Mouse (Mus musculus): ENCODE data around the gene Tefm.
"Not testable (repeated sequence)": the region's sequence is repeated elsewhere in the genome, so short reads cannot be mapped to it uniquely, and the experiment has no call there.

Gene Tefm

GRCm38 (mm10) chr11:80141825-80142521 lies at the start of gene Tefm:
Gene Tefm, minus strand, starts transcription at chr11:80142175.
- DNase-seq (ENCODE audit: low spot score in 2 of 2): peak; percentile 69 to 81

GRCm38 (mm10) chr11:80190280-80190679 lies 48.3 kb upstream of the Tefm start:
- DNase-seq (ENCODE audit: low spot score in 2 of 2): no peak

GRCm38 (mm10) chr11:80185441-80185976 lies 43.5 kb upstream of the Tefm start:
- not testable (repeated sequence) for DNase-seq (ENCODE audit: low spot score in 2 of 2)

DNA sequence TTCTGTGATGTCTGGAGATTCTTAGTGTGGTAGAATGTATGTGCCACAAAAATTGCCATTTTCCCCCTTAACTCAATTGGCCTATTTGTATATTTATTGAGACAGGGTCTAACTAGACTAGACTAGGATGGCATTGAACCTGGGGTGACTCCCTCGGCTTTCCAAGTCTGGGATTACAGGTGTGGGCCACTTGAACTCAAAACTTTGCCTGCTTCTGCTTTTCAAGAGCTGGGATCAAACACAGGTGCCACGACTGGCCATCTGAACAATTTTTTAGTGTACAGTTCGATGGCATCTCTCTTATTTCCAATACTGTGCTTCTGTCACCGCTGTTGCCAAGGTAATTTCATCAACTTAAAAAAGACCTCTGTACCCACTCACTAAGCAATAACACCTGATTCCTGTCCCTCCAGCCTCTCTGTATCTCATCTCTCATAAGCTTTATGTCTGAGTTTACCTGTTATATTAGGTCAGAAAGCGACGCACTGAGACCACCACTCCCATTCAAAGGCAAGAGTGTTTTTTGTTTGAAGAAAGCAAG lies 42.6 kb upstream of the Tefm start:
- no peak for DNase-seq (ENCODE audit: low spot score in 2 of 2)

- peak; percentile 66 to 74 for DNase-seq (ENCODE audit: low spot score in 2 of 2)
Observed at GRCm38 (mm10) chr11:80183705-80184255, 41.8 kb upstream of the Tefm start, which contains the start of gene Rnf135. Gene Rnf135, plus strand, starts transcription at chr11:80183851.

DNA sequence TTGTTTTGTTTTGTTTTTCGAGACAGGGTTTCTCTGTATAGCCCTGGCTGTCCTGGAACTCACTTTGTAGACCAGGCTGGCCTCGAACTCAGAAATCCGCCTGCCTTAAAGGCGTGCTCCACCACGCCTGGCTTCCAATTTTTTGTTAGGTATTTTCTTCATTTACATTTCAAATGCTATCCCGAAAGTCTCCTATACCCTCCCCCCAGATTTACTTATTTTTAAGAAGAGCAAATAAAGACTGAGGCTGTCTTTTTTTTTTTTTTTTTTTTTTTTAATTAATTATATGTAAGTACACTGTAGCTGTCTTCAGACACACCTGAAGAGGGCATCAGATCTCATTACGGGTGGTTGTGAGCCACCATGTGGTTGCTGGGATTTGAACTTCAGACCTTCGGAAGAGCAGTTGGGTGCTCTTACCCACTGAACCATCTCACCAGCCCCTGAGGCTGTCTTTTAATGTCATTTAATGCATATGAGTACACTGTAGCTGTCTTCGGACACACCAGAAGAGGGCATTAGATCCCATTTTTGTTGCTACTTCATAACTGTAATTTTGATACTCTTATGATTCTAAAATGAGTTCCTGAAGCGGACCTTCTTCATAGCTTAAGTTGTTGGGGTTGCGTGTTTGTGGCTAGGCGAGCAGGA lies 41.2 kb upstream of the Tefm start:
- not testable (repeated sequence) for DNase-seq (ENCODE audit: low spot score in 2 of 2)

DNA sequence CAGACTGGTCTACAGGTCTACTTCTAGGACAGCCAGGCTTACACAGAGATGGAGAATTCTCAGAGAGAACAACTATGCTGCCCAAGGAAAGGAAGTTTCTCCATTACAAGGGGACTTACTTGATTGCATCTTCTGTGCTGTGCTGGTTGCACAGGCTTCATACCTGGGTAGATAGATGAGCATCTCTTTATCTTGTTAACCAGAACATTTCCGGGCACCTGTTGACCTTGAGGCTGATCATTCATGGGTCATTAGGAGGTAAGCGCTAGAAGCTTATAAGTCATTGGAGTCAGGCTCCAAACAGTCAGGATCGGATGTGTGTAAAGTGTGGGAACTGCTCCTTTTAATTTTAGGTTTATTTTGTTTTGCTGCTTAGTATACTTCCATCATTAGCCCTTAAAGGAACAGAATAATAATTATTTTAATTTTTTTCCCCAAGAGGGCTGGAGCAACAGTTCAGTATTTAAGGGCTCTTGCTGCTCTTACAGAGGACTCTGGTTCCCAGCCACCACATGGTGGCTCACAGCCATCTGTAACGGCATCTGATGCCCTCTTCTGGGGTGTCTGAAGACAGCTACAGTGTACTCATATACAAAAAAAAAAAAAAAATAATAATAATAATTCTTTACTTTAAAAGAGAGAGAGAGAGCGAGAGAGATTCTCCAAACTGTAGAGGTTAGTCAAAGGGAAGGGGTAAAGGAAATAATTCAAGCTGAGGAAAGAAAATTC lies 39.2 kb upstream of the Tefm start:
- DNase-seq (ENCODE audit: low spot score in 2 of 2): no peak

GRCm38 (mm10) chr11:80178316-80178715 lies 36.3 kb upstream of the Tefm start:
- no peak for DNase-seq (ENCODE audit: low spot score in 2 of 2)

DNA sequence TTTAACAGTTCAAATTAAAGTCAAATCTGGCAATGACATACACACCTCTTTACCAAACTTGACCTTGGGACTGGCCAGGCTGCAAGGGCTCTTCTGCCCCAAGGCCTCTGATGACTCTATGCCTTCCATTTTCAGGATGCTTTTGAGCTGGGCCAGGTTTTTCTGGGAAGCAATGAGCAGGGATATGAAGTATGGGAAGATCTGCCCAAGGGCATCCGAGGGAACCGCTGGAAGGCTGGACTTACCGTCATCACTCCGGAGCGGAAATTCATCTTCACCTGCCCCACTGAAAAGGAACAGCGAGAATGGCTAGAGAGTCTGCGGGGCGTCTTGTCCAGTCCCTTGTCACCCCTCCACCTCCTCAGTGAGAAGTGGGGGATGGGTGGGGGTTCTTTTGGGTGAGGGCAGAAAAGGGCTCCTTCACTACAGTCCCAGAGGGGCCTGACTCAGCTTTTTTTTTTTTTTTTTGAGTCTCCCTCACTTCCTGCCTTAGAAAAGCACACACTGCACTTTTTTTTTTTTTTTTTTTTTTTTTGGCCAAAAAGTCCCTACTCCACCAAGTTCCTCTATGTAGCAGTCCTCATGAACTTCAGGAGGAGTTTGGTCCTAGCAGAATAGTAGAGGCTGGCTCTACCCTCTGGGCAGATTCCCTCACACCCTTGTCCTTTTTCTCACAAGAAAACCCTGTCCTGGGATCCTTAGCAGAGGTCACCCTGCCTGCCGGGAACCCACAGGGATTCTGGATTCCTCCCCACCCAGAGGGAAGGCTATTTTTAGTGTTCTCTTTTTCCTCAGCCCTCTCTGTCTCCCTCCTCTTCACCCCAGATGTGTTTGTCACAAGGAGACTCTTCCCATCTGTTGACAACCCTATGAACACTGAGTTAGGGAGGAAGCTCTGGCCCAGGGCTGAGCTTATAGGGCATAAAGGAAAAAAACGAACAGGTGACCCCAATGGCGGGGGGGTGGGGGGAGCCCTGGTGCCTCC lies 35.2 kb upstream of the Tefm start:
- peak; percentile 20 to 33 for DNase-seq (ENCODE audit: low spot score in 2 of 2)

DNA sequence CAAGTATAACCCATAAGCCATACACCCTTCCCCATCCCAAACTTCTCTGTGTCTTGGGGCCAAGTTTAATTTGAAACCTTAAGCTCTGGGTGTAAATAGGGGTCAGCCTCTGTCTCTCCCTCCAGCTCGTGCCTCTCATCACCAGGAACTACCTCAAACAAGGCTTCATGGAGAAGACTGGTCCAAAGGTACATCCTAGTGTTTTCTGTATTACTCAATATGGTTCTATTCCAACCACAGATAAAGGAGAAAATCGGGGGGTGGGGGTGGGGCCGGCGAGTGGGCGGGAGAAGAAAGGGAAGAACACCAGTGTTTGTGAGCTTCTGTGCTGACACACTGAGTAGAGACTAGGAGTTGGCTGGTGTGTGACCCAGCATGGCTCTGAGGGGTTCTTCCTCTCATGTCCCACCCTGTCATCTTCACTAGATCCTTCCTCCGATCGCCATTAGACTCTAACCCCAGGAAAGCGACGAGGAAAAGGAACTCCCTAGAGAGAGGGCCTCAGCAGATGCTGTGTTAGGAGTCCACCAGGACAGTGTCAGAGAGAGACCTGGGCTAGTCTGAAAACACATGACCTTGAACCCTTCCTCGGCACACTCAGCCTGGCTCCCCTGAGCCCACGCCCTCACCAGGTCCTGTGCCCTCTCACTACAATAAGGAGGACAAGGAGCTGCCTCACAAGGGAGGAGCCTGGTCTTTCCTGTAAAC lies 32.1 kb upstream of the Tefm start:
- no peak for DNase-seq (ENCODE audit: low spot score in 2 of 2)

DNA sequence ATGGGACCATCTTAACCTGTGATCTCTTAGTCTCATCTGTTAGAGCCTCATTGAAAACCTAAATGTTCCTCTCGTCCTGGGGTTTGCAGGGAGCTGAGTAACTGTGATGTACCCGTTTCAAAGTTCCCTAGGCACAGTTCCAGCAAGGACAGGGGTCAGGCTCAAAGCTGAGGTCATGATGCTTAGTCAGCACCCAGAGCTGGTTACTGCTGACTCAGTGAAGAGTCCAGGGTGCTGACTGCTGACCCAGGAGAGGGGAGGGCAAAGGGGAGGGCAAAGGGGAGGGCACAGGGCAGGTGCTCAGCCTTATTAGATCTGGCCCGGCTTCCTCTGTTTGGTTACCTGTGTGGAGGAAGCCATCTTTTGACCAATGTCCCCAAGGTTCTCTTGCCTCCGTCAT lies 29.9 kb upstream of the Tefm start:
- DNase-seq (ENCODE audit: low spot score in 2 of 2): no peak

DNA sequence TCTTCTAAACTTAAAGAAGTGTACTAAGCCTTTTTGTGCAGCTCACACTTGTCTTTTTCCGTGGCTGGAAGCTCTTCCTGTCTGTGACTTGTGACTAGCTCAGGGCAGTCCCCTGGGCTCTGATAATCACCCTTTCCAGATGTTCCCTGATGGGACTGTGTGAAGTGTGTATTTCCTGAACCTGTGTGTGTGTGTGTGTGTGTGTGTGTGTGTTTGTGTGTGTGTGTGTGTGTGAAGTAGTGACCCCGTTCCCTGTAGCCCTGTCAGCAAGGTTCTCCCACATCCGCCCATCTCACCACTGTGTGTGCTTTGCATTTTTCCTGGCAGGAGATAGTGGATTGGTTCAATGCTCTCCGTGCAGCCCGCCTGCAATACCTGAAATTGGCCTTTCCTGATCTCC lies 28.4 kb upstream of the Tefm start:
- DNase-seq (ENCODE audit: low spot score in 2 of 2): no peak

DNA sequence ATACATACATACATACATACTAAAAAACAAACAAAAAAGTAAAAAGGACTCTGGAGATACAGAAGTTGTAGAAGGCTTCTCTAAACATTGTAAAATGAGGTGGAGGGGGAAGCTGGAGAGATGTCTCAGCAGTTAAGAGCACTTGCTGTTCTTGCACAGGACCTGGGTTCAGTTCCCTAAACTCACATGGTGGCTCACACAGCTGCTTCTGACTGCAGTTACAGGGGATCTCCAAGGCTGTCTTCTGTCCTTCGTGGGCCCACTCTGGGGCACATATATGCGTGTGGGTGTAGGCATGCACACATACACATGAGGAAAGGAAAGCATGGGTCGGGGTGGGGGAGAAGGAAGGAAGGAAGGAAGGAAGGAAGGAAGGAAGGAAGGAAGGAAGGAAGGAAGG lies 27.7 kb upstream of the Tefm start:
- no peak for DNase-seq (ENCODE audit: low spot score in 2 of 2)

DNA sequence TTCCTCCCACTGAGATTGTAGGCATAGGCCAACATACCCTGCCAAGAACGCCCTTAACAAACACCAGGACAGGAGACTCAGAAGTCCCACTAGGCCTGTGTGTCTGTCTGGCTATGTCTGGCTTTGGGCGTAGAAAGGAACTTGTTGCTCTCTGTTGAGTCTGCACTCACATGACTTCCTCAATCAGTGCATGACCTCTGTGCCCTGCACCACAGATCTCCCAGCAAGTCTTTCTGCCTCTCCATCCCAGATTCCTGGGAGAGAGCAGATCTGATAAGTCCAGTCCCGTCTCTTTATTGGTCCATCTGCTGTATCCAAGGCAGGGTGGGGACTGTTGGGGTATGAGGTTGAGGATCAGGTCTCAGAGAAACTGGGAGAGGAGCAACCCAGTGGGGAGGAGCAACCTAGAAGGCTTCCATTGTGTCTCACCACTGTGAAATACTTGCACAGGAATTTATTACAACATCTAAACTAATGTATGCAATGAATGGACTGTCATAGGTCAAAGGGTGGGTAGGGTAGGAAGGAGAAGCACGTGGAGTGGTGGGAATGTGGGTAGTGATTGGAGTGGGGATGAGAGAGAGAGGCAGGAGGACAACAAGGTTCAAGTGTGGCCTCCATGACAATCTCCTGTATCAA lies 26.8 kb upstream of the Tefm start:
- no peak for DNase-seq (ENCODE audit: low spot score in 2 of 2)

DNA sequence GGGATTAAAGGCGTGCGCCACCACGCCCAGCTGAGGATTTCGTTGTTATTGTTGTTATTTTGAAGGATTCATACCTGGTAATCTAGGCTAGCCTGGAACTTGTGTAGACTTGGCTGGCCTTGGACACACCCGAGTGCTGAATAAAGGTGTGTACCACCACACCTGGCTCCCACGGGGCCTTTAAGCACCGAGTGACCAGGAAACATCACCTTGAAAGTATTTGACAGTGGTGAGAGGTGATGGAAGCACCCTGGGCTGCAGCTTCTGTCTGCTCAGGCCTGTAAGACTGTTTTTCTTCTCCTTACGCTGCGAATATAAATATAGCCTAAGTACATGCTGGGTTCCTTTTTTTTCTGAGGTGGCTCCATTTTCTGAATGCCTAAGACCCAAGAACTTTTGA lies 26.1 kb upstream of the Tefm start:
- no peak for DNase-seq (ENCODE audit: low spot score in 2 of 2)

- DNase-seq (ENCODE audit: low spot score in 2 of 2): no peak
Observed at GRCm38 (mm10) chr11:80164224-80164623, 22.2 kb upstream of the Tefm start.

DNA sequence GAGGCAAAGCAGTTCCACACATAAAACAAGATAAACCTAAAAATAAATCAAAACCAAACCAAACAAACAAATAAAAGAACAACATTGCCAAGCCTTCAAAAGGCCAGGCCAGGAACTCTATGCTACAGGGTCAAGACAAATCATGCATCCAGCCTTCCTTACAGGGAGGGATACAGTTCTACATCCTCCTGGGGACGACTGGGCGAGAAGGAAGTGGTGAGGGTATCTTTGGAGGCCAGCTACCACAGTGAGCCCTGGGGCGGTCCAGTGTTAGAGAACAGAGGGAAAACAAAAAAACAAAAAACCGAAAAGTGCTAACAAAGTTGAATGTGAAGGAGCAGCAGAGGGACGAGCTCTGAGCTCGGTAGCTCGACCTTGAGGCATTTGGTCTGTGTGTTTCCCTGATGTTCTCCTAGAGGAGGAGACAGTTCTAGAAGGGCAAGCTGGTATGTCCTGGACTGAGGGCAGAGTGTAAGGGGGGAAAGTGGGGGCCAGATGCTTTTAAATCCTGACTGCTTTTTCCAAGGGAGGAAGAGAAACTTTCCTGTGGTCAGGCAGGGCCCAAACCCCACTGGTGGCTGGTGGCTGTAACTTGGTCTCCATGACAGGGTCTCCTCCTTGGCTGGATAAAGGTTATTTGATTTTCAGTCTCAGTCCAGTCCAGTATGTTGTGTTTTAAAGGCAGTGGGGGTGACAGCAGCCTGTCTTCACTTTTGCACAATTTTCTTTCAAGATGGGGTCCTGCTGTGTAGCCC lies 21.6 kb upstream of the Tefm start:
- no peak for DNase-seq (ENCODE audit: low spot score in 2 of 2)

DNA sequence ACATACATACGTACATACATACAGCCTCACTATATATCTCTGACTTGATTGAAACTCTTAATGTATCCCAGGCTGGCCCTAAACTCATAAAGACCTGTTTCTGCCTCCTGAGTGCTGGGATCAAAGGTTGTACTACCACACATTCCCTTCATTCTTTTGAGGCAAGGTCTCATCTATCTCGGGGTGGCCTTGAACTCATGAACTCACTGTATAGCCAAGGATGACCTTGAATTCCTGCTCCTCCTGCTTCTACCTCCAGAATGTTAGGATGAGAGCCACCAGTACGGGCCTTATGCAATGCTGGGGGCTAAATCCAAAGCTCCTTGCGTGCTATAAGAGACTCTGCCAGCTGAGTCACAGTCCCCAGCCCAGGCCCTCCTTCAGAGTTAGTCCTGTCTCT lies 19.1 kb upstream of the Tefm start:
- no peak for DNase-seq (ENCODE audit: low spot score in 2 of 2)

DNA sequence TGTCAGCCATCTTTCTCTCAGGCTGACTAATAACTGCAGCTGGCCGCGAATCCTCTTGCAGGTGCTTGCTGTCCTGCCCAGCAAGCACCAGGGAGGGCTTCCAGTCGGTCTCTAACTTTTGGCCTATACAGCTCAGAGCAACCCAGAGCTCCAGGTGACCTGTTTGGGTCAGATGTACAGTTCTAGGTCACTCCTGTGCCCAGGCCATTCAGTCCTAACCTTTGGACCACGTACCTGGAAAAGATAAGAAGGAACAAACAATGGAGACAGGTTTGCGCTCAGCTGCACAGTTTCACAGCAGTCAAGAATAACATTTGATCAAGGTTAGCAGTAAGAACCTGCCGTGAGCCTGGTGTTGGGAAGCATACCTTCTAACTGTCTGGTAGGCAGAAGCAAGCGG lies 17.0 kb upstream of the Tefm start:
- DNase-seq (ENCODE audit: low spot score in 2 of 2): no peak

Data from frontal cortex, postnatal 10 days (tissue).